Mouse (Mus musculus) macrophage (primary cell): ENCODE measurements around the gene Ccnh. TPM values are rescaled to one million over a fixed set of nuclear protein-coding genes. Genes with fewer than 3 reads are reported as not detected.

Source experiments
- polyA plus RNA-seq: library from polyadenylated mRNA; stranded (reverse); fragments of 250-400 nt; gene quantifications from 3 replicates; pipeline ENCODE4 v1.2.4, GENCODE M21; 2018; ENCODE audit warnings: inconsistent platforms

Gene Ccnh
- polyA plus RNA-seq, 1 experiment from 2014 or later = 28.4 TPM

Other genes with a start within 250 kb of the Ccnh start
- 45.4 to 57.8 TPM (median 53.8 TPM) in 3 replicates for gene Rasa1, start 99.7 kb downstream of the Ccnh start, polyA plus RNA-seq